Mouse (Mus musculus): Measurements from ENCODE around the gene Vmn1r176. TPM values are rescaled to one million over a fixed set of nuclear protein-coding genes. Genes with fewer than 3 reads are reported as not detected.
"Not testable (repeated sequence)": the region's sequence is repeated elsewhere in the genome, so short reads cannot be mapped to it uniquely, and the experiment has no call there.

Vmn1r176 gene
- not detected in 2 replicates for polyA plus RNA-seq (2016; fragmentation: Nextera tagmentation; extraction: Ambion mirVana)

DNA sequence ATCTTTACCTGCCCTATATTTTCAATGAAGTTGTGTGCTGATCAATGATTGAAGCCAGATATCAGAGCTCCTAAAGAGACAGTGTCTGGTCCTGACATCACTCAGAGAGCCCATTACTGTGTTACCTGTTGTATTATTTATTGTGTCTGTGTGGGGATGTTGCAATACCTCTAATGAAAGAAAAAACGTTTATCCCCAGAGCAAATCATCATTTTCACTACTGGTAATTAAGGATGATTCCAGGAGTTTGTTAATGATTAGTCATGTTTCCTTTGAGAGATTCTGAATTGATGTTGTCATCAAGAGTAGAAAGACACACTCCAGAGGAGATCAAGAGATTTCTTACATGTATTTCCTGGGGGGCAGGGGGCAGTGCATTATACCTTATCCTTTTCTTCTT is at the start of gene Vmn1r176:
Gene Vmn1r176 (minus strand): TSS at position 101 of the 400 bp plus-strand sequence.
- not testable (repeated sequence) for H3K27me3 ChIP-seq; ATAC-seq (ENCODE audit: insufficient number of reproducible peaks, insufficient read depth, low FRiP score, low TSS enrichment, low read depth); H3K4me1 ChIP-seq (replicated peaks); H3K36me3 ChIP-seq; H3K27ac ChIP-seq; H3K4me2 ChIP-seq; H3K9ac ChIP-seq (replicated peaks); H3K4me3 ChIP-seq (replicated peaks)
- peaks cover 11% of the 10 kb centered on the region; the same call in 1 of the 2 replicates for H3K9me3 ChIP-seq
- no CpG with 5 or more reads among the region's 1 CpGs for WGBS

DNA sequence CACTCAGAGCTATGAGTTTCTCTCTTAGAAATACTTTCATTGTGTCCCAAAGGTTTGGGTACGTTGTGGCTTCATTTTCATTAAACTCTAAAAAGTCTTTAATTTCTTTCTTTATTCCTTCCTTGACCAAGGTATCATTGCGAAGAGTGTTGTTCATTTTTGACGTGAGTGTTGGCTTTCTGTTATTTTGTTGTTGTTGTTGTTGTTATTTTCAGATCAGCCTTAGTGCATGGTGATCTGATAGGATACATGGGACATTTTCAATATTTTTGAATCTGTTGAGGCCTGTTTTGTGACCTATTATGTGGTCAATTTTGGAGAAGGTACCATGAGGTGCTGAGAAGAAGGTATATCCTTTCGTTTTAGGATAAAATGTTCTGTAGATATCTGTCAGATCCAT is 39.7 kb upstream of the Vmn1r176 start:
- H3K27ac ChIP-seq; H3K9ac ChIP-seq (replicated peaks); H3K36me3 ChIP-seq; H3K4me2 ChIP-seq; ATAC-seq (ENCODE audit: insufficient number of reproducible peaks, insufficient read depth, low FRiP score, low TSS enrichment, low read depth); H3K27me3 ChIP-seq; H3K4me1 ChIP-seq (replicated peaks); H3K4me3 ChIP-seq (replicated peaks): not testable (repeated sequence)
- 61% methylated on average over 4 of the region's 4 CpGs for WGBS
- H3K9me3 ChIP-seq = peaks cover 12% of the 10 kb centered on the region; the same call in 1 of the 2 replicates

DNA sequence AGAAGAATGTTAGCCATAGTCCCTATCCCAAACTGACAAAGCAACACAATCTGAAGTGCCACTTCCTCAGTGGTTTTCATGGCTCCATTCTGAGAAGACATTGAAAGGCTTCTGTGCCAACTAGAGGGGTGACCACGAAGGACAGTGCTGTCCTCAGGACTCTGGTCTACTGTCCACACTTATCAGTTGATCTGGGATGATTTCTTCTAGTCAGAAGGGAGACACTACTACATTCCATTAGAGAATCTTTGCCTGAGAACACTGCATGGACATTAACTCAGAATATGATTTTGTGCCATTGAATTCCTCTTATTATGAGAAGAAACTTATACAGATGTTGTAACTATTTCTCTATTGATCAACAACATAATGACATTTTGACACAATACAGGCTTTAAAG is 29.2 kb upstream of the Vmn1r176 start, which contains the start of gene Vmn1r177:
Gene Vmn1r177 (minus strand): TSS at position 101 of the 400 bp plus-strand sequence.
- H3K27me3 ChIP-seq; H3K36me3 ChIP-seq; H3K9ac ChIP-seq (replicated peaks); H3K4me1 ChIP-seq (replicated peaks); H3K4me2 ChIP-seq; ATAC-seq (ENCODE audit: insufficient number of reproducible peaks, insufficient read depth, low FRiP score, low TSS enrichment, low read depth); H3K4me3 ChIP-seq (replicated peaks); H3K27ac ChIP-seq: not testable (repeated sequence)
- 6% methylated on average over 1 of the region's 1 CpGs for WGBS
- peaks cover 10% of the 10 kb centered on the region; the same call in 1 of the 2 replicates for H3K9me3 ChIP-seq

GRCm38 (mm10) chr7:23810543-23810942 is 26.6 kb downstream of the Vmn1r176 start, which contains the start of gene Vmn1r175:
Gene Vmn1r175 (minus strand): TSS chr7:23810643.
- H3K9me3 ChIP-seq; ATAC-seq (ENCODE audit: insufficient number of reproducible peaks, insufficient read depth, low FRiP score, low TSS enrichment, low read depth); H3K36me3 ChIP-seq; H3K4me3 ChIP-seq (replicated peaks); H3K27ac ChIP-seq; H3K27me3 ChIP-seq; H3K9ac ChIP-seq (replicated peaks); H3K4me1 ChIP-seq (replicated peaks); H3K4me2 ChIP-seq: not testable (repeated sequence)

- no peaks in the 10 kb centered on the region for H3K4me1 ChIP-seq (replicated peaks)
- H3K4me2 ChIP-seq = no peak overlapping the region
- ATAC-seq (ENCODE audit: insufficient number of reproducible peaks, insufficient read depth, low FRiP score, low TSS enrichment, low read depth) = no peak
Measured at GRCm38 (mm10) chr7:23784526-23784925, 52.6 kb downstream of the Vmn1r176 start.

More at GRCm38 (mm10) chr7:23784526-23784925, 52.6 kb downstream of the Vmn1r176 start:
- 78% methylated on average over 6 of the region's 6 CpGs for WGBS
- Histone ChIP-seq H3K27ac (no peak overlapping the region), H3K9me3 (peaks cover 52% of the 10 kb centered on the region), H3K27me3 (no peaks in the 10 kb centered on the region), H3K9ac (replicated peaks) (no peak overlapping the region), H3K4me3 (replicated peaks) (no peak overlapping the region), H3K36me3 (no peaks in the 10 kb centered on the region)

Other genes with a start within 250 kb of the Vmn1r176 start
- gene Vmn1r170, start 231.2 kb downstream of the Vmn1r176 start, polyA plus RNA-seq (2016; fragmentation: Nextera tagmentation; extraction: Ambion mirVana) = not detected in 2 replicates
- gene Vmn1r171, start 206.7 kb downstream of the Vmn1r176 start, polyA plus RNA-seq (2016; fragmentation: Nextera tagmentation; extraction: Ambion mirVana) = not detected in 2 replicates
- gene Vmn1r172, start 179.1 kb downstream of the Vmn1r176 start, polyA plus RNA-seq (2016; fragmentation: Nextera tagmentation; extraction: Ambion mirVana) = not detected in 2 replicates
- gene Vmn1r173, start 136.7 kb downstream of the Vmn1r176 start, polyA plus RNA-seq (2016; fragmentation: Nextera tagmentation; extraction: Ambion mirVana) = not detected in 2 replicates
- gene Vmn1r174, start 85.1 kb downstream of the Vmn1r176 start, polyA plus RNA-seq (2016; fragmentation: Nextera tagmentation; extraction: Ambion mirVana) = not detected in 2 replicates
- not detected in 2 replicates for gene Vmn1r175, start 26.7 kb downstream of the Vmn1r176 start, polyA plus RNA-seq (2016; fragmentation: Nextera tagmentation; extraction: Ambion mirVana)
- gene Vmn1r177, start 29.1 kb upstream of the Vmn1r176 start, polyA plus RNA-seq (2016; fragmentation: Nextera tagmentation; extraction: Ambion mirVana) = not detected in 2 replicates
- gene Vmn1r178, start 54.6 kb upstream of the Vmn1r176 start, polyA plus RNA-seq (2016; fragmentation: Nextera tagmentation; extraction: Ambion mirVana) = not detected in 2 replicates
- gene Vmn1r179, start 89.6 kb upstream of the Vmn1r176 start, polyA plus RNA-seq (2016; fragmentation: Nextera tagmentation; extraction: Ambion mirVana) = not detected in 2 replicates
- gene Vmn1r180, start 113.3 kb upstream of the Vmn1r176 start, polyA plus RNA-seq (2016; fragmentation: Nextera tagmentation; extraction: Ambion mirVana) = not detected in 2 replicates
- not detected in 2 replicates for gene Vmn1r181, start 137.2 kb upstream of the Vmn1r176 start, polyA plus RNA-seq (2016; fragmentation: Nextera tagmentation; extraction: Ambion mirVana)
- gene V1rd19, start 164.3 kb upstream of the Vmn1r176 start, polyA plus RNA-seq (2016; fragmentation: Nextera tagmentation; extraction: Ambion mirVana) = not detected in 2 replicates
- gene Vmn1r183, start 215.9 kb upstream of the Vmn1r176 start, polyA plus RNA-seq (2016; fragmentation: Nextera tagmentation; extraction: Ambion mirVana) = not detected in 2 replicates
- gene Zfp180, start 244.6 kb upstream of the Vmn1r176 start, polyA plus RNA-seq (2016; fragmentation: Nextera tagmentation; extraction: Ambion mirVana) = 27.7 and 29.7 TPM in 2 replicates